Mouse (Mus musculus) heart, embryonic 12.5 days (tissue): ENCODE results near the gene Ttc7. TPM values are rescaled to one million over a fixed set of nuclear protein-coding genes. Genes with fewer than 3 reads are reported as not detected.
A peak's percentile ranks its signal among the peaks of the same experiment; 100 is the strongest.

ENCODE experiments used
- ATAC-seq: fragments of 200-750 bp; cut with Nextera tagmentation; 2 replicates; pipeline ENCODE4 v1.8.0; 2017; ENCODE audit warnings: moderate TSS enrichment, moderate library complexity; ENCODE audit not compliant: insufficient number of reproducible peaks, low FRiP score
- H3K27ac ChIP-seq: fragments of 300-500 bp; sonication (generic); 2 replicates; pipeline ENCODE4 v1.5.1; 2016; ENCODE audit warnings: mild to moderate bottlenecking, moderate library complexity; ENCODE audit not compliant: poor library complexity, severe bottlenecking
- H3K27me3 ChIP-seq: fragments of 300-500 bp; sonication (generic); replicated peaks from 2 replicates; pipeline ENCODE4 v1.6.1; 2016; ENCODE audit warnings: mild to moderate bottlenecking, moderate library complexity
- H3K36me3 ChIP-seq: fragments of 300-500 bp; sonication (generic); 2 replicates; pipeline ENCODE4 v1.6.1; 2016; ENCODE audit warnings: mild to moderate bottlenecking, moderate library complexity
- H3K4me1 ChIP-seq: fragments of 300-500 bp; sonication (generic); replicated peaks from 2 replicates; pipeline ENCODE4 v1.6.1; 2016; ENCODE audit warnings: mild to moderate bottlenecking
- H3K4me2 ChIP-seq: fragments of 300-500 bp; sonication (generic); 2 replicates; pipeline ENCODE4 v1.6.1; 2016; ENCODE audit warnings: mild to moderate bottlenecking, moderate library complexity
- H3K4me3 ChIP-seq: fragments of 300-500 bp; sonication (generic); 2 replicates; pipeline ENCODE4 v1.5.1; 2016; ENCODE audit warnings: mild to moderate bottlenecking
- H3K9ac ChIP-seq: fragments of 300-500 bp; sonication (generic); 2 replicates; pipeline ENCODE4 v1.6.1; 2016; ENCODE audit warnings: mild to moderate bottlenecking, moderate library complexity
- H3K9me3 ChIP-seq: fragments of 300-500 bp; sonication (generic); replicated peaks from 2 replicates; pipeline ENCODE4 v1.6.1; 2016; ENCODE audit warnings: mild to moderate bottlenecking, moderate library complexity
- WGBS: fragments of 180-500 bp; shearing (Covaris S2); methylation state at CpG from one replicate; pipeline ENCODE4 v1.1.7; 2016; 5-methylcytosine and 5-hydroxymethylcytosine counted together
- polyA plus RNA-seq: library from polyadenylated mRNA; unstranded; fragments of >200 nt; fragmentation: Nextera tagmentation; extraction: Ambion mirVana; gene quantifications from 2 replicates; pipeline ENCODE4 v1.2.1, GENCODE M21; 2016

Ttc7 gene
- polyA plus RNA-seq, 1 experiment from 2014 or later = 3.2 TPM

DNA sequence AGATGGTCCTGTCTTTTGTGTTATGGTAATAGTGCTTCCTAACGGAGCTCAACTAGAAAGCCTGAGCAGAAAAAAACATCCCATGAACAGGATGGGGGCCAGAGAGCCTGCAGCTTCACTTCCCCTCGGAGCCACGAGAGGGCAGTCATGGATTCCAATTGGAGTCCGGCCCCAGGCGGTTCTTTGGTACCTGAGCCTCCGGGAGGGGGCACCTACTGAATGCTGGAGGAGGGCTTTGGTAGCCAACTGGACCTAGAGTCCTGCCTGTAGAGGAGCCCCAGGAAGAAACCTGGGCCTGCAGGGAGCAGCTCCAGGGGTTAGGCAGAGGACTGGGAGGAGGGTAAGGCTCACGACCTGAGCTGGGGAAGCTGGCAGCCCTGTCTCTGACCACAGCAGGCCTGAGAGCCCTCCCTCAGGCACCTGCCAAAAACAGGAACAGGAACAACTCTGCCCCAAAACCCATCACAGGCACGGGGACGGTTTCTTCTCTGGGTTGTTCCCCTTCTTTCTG, 32.4 kb downstream of the Ttc7 start:
- Histone ChIP-seq H3K36me3 (no peaks in the 10 kb centered on the region), H3K27ac (no peak overlapping the region), H3K27me3 (0 out of 2 replicates have a peak, but pooled peaks cover 2% of the 10 kb centered on the region), H3K4me2 (peak overlapping the region; percentile 28; the same call in 1 of the 2 replicates), H3K4me1 (peaks cover 26% of the 10 kb centered on the region), H3K9ac (no peak overlapping the region; the same call in 1 of the 2 replicates), H3K4me3 (no peak overlapping the region), H3K9me3 (no peaks in the 10 kb centered on the region)
- peak; percentile 52; the same call in 1 of the 2 replicates for ATAC-seq
- WGBS = 10% methylated on average over 9 of the region's 9 CpGs

DNA sequence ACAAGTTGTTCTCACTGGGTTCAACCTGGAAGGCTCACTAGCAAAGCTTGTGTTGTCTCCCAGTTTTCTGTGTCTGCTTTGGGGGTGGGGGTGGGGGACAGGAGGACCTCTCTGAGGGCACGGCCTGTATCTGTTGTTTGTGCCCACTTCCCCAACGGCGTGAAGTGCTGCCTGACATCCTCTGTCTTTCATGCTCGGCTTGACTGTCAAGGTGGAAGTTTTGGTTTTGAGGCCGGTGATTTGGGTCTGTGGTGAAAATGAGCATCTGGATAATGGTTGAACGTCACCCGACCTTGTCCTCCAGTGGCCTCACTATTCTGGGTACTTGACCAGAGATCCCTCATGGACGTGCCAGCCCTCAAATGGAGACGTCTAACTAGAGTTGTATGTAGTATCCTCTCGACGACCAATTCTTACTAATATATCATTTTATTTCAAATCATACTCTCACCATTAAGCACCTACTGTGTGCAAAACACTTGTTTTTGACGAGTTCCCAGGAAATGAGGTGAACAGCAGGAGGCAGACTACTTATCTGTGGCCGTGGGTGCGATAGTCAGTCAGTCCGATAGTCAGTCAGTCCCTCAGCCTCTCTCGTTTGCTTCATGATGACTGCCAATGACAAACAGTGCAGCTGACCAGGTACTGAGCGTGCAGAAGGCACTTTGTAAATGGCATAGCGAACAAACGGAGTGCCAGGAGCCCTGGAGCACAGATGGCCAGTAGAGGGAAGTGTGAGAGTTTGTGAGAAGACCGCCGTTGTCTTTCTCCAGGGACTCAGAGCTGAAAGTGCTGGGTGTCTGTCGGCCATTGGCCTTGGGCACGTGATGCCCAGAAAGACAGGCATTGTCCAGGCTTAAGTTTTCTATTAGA, 33.4 kb downstream of the Ttc7 start:
- no peak overlapping the region for H3K9ac ChIP-seq
- no peaks in the 10 kb centered on the region for H3K36me3 ChIP-seq
- 72% methylated on average over 23 of the region's 23 CpGs for WGBS
- H3K27me3 ChIP-seq = no peaks in the 10 kb centered on the region
- no peak overlapping the region for H3K4me3 ChIP-seq
- ATAC-seq = no peak
- no peak overlapping the region for H3K27ac ChIP-seq
- H3K4me2 ChIP-seq = no peak overlapping the region
- peaks cover 26% of the 10 kb centered on the region for H3K4me1 ChIP-seq
- no peaks in the 10 kb centered on the region for H3K9me3 ChIP-seq

DNA sequence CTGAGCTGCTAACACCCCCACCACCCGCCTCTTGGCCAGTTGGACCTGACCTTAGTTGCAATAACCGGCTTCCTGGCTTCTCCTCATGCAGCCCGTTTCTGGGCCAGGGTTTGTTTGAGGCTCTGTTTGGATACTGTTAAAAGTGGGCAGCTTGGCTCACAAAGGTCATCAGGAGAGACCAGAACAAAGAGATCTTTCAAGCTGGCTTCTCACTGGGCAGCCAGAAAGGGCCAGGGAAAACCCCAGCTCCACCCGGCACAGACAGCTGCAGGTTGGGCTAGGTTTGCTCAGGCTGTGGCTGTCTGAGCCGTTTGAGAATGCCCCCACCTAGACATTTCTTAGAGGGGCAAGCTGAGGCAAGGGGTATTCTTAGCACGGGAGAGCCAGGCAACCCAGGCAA, 34.6 kb downstream of the Ttc7 start:
- Histone ChIP-seq H3K9ac (no peak overlapping the region), H3K4me3 (no peak overlapping the region), H3K36me3 (no peaks in the 10 kb centered on the region), H3K4me2 (no peak overlapping the region), H3K9me3 (peaks cover 8% of the 10 kb centered on the region), H3K4me1 (peaks cover 23% of the 10 kb centered on the region), H3K27ac (no peak overlapping the region), H3K27me3 (no peaks in the 10 kb centered on the region)
- ATAC-seq = no peak
- 48% methylated on average over 6 of the region's 6 CpGs for WGBS

DNA sequence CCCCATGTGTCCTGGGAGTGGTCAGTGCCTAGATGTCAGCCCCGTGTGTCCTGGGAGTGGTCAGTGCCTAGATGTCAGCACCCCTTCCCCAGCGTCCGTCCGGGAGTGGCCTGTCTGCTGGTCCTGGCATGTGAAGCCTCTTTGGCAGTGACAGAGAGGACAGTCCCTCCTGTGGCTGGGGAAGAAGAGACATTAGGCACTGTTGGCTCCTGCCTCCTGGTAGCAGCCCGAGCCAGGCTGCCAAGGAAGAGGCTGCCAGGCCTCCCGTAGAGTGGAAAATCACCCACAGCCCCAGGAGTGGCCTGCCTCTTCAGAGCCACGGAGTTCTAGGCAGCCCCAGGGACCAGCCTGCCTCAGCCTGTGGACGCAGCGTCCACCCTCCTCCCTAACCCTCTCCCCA, 35.3 kb downstream of the Ttc7 start:
- no peaks in the 10 kb centered on the region for H3K36me3 ChIP-seq
- no peak overlapping the region for H3K4me3 ChIP-seq
- WGBS = 64% methylated on average over 9 of the region's 9 CpGs
- no peak for ATAC-seq
- peaks cover 16% of the 10 kb centered on the region for H3K4me1 ChIP-seq
- H3K27me3 ChIP-seq = no peaks in the 10 kb centered on the region
- H3K27ac ChIP-seq = no peak overlapping the region
- H3K9ac ChIP-seq = no peak overlapping the region
- no peak overlapping the region for H3K4me2 ChIP-seq
- peaks cover 11% of the 10 kb centered on the region for H3K9me3 ChIP-seq

DNA sequence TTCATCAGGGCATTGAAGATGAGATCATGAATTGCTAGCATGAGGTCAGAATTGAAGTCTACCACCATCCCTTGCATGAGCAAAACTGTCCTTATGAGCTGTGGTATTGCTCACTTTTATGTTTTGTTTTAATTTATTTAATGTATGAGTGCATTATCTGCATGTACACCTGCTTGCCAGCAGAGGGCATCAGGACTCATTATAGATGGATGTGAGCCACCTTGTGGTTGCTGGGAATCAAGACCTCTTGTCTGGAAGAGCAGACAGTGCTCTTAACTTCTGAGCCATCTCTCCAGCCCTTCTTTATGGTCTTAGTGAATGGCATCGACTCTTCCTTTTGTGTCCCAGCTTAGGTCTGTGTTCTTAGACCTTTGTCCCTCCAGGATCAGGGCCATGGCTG, 39.0 kb downstream of the Ttc7 start:
- 78% methylated on average over 1 of the region's 1 CpGs for WGBS
- H3K27ac ChIP-seq = no peak overlapping the region
- H3K36me3 ChIP-seq = no peaks in the 10 kb centered on the region
- H3K4me1 ChIP-seq = no peaks in the 10 kb centered on the region
- H3K4me2 ChIP-seq = no peak overlapping the region
- no peak overlapping the region for H3K4me3 ChIP-seq
- peaks cover 3% of the 10 kb centered on the region; the same call in 1 of the 2 replicates for H3K27me3 ChIP-seq
- no peak overlapping the region for H3K9ac ChIP-seq
- peaks cover 11% of the 10 kb centered on the region for H3K9me3 ChIP-seq
- ATAC-seq = no peak

GRCm38 (mm10) chr17:87323215-87323614, 40.5 kb downstream of the Ttc7 start:
- Histone ChIP-seq H3K4me3 (no peak overlapping the region), H3K4me2 (no peak overlapping the region), H3K9me3 (peaks cover 11% of the 10 kb centered on the region), H3K9ac (no peak overlapping the region), H3K36me3 (no peaks in the 10 kb centered on the region), H3K27ac (no peak overlapping the region), H3K27me3 (peaks cover 6% of the 10 kb centered on the region; the same call in 1 of the 2 replicates), H3K4me1 (0 out of 2 replicates have a peak, but pooled peaks cover 4% of the 10 kb centered on the region)
- WGBS = 84% methylated on average over 9 of the region's 9 CpGs
- ATAC-seq = no peak

DNA sequence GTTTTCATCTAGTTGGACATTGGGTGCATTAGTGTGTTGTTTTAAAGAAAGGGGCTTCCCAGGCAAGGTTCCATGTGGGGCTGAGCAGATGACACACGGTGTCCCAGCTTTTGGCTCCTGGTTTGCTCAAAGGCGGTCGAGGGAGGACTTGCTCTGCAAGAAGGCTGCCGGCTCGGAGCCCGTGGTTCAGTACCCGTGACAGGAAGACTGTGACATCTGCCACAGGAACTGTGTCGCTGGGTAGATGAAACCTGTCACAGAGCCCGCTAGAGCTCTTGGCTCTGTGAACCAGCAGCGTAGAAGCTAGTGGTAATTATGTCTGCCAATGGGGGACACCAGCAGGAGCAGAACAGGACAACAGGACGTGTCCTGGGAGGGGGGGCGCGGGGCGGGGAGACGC, 42.8 kb downstream of the Ttc7 start:
- Histone ChIP-seq H3K4me1 (peaks cover 10% of the 10 kb centered on the region), H3K9me3 (peaks cover 11% of the 10 kb centered on the region), H3K27me3 (peaks cover 26% of the 10 kb centered on the region), H3K4me3 (no peak overlapping the region), H3K27ac (no peak overlapping the region), H3K4me2 (no peak overlapping the region), H3K9ac (no peak overlapping the region), H3K36me3 (no peaks in the 10 kb centered on the region)
- ATAC-seq = no peak
- 80% methylated on average over 15 of the region's 15 CpGs for WGBS

DNA sequence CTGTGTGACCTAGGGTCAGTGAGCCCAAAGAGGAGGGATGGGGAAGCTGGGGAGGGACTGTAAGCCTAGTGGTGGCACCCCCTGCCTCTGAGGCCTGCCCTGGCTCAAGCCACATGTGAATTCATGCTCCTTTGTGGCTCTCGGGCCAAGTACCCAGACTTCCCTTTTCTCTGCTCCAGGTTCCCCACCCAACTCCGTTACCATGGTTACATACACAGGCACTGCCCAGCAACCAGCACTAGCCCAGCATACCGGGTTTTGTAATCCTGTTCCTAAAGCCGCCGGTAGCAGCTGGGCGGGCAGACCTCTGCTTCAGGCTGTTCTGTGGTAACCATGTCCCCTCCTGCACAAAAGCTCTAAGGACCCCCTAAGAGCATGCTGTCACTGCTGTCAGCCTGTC, 44.3 kb downstream of the Ttc7 start:
- WGBS = 46% methylated on average over 6 of the region's 6 CpGs
- peaks cover 25% of the 10 kb centered on the region for H3K4me1 ChIP-seq
- no peak overlapping the region for H3K27ac ChIP-seq
- H3K4me3 ChIP-seq = no peak overlapping the region
- H3K9me3 ChIP-seq = peaks cover 6% of the 10 kb centered on the region; the same call in 1 of the 2 replicates
- H3K4me2 ChIP-seq = no peak overlapping the region
- H3K36me3 ChIP-seq = no peaks in the 10 kb centered on the region
- H3K27me3 ChIP-seq = peaks cover 30% of the 10 kb centered on the region
- H3K9ac ChIP-seq = no peak overlapping the region
- ATAC-seq = 0 out of 2 replicates have a peak, but pooled peaks have one; percentile 7

DNA sequence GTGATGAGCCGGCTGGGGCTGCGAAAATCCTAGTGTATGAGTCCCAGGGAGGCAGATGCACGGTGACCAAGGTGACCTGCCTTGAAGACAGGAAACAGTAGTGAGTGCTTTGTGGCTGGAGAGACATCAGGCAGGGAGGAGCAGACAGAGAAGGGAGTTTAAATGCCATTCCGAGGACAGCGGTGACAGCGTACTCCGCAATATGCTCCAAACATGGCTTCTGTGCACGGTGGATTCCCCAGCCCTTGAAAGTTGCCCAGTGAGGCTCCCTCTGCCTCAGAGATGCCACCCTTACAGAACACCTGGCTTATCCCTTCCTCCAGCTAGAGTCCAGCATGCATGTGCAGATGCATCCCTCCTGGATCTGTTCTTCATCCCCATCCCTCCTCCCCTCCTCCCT, 45.0 kb downstream of the Ttc7 start:
- H3K27ac ChIP-seq = no peak overlapping the region
- peaks cover 30% of the 10 kb centered on the region for H3K27me3 ChIP-seq
- H3K4me3 ChIP-seq = no peak overlapping the region
- H3K9ac ChIP-seq = no peak overlapping the region
- no peaks in the 10 kb centered on the region for H3K9me3 ChIP-seq
- WGBS = 72% methylated on average over 8 of the region's 8 CpGs
- H3K4me1 ChIP-seq = peaks cover 31% of the 10 kb centered on the region
- no peaks in the 10 kb centered on the region for H3K36me3 ChIP-seq
- H3K4me2 ChIP-seq = no peak overlapping the region
- no peak for ATAC-seq

- H3K9ac ChIP-seq = no peak overlapping the region
- H3K4me2 ChIP-seq = no peak overlapping the region
- H3K4me3 ChIP-seq = no peak overlapping the region
- H3K36me3 ChIP-seq = no peaks in the 10 kb centered on the region
- ATAC-seq = no peak
- H3K27me3 ChIP-seq = peaks cover 30% of the 10 kb centered on the region
- H3K4me1 ChIP-seq = peaks cover 33% of the 10 kb centered on the region
- H3K27ac ChIP-seq = no peak overlapping the region
- no peaks in the 10 kb centered on the region for H3K9me3 ChIP-seq
- WGBS = 50% methylated on average over 9 of the region's 9 CpGs
These were observed 45.6 kb downstream of the Ttc7 start for GRCm38 (mm10) chr17:87328177-87328768.

- no peak overlapping the region for H3K9ac ChIP-seq
- WGBS = 80% methylated on average over 18 of the region's 18 CpGs
- no peak overlapping the region for H3K4me3 ChIP-seq
- H3K4me1 ChIP-seq = peaks cover 33% of the 10 kb centered on the region
- H3K4me2 ChIP-seq = no peak overlapping the region
- no peak for ATAC-seq
- no peaks in the 10 kb centered on the region for H3K9me3 ChIP-seq
- peaks cover 30% of the 10 kb centered on the region for H3K27me3 ChIP-seq
- no peaks in the 10 kb centered on the region for H3K36me3 ChIP-seq
- no peak overlapping the region for H3K27ac ChIP-seq
These were observed 46.5 kb downstream of the Ttc7 start for GRCm38 (mm10) chr17:87329144-87329700.
